Mouse (Mus musculus) heart, postnatal 10 days (tissue): ENCODE measurements at regions not wholly inside any gene's neighbourhood (a gene's known extent, or its start where the extent isn't known, plus 50 kb on each side); places are given as distances from the start of the nearest gene placed in this dataset.
"Not testable (repeated sequence)": the region's sequence is repeated elsewhere in the genome, so short reads cannot be mapped to it uniquely, and the experiment has no call there.

ENCODE experiments used
- DNase-seq, 2 experiments: peaks; one replicate each; pipeline ENCODE4 v3.0.0; 2021
- intact Hi-C: fragments of 180-260 bp; cut with DNase I; formaldehyde crosslinking; loops from one replicate; pipeline ENCODE4 v1.15.1; 2025

DNA sequence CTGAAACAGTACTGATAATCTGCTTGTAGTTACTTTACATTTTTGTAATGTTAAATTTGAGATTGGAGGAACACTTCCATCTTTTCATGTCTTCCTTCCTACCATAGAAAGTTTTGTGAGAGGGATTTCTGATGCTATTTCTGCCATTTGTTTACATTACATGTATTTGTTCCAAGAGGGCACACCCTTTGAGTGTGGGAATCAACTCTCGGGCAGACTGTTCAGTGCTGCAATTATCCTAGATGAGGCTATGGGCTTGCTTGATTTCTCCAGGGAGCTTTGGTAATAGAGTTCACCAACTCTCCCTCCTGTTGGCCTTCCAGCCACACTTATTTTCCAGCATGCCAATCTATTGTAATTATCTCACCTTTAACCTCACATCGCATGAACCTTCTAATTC lies 52.4 kb downstream of the Gm13691 start:
- intact Hi-C loops = no loop called here
- DNase-seq = no peak

DNA sequence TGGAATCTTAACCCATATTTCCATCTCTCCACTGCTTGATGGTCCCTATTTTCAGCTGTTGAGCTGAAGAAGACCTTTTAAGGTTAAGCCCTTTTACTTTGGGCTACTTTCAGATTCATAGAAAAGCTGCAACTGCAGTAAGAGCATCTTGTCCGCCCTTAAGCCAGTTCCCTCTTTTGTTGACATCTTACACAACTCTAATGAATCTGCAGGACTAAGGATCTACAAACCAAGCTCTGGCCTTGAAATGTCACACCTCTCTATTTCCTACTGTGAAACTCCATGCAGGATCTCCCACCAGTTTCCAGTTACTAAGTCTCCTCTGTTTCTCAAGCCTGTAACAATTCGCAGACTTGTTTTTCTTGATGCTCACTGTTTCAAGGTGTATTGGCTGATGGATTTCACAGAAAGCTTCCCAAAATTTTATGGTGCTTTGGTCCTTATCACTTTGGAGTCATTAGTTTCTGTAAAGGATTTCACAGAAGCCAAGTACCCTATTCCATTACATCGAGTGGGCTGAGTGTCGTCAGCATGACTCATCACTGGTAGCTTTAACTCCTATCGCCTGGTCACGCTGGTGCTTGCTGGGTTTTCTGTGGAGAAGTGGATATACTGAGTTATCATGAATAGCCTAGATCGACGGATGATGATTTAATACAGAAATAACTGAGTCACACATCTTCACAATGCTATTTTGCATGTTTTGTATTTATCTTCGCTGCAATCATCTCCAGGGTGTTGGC lies 58.2 kb downstream of the Gm13691 start:
- DNase-seq = no peak
- intact Hi-C loops = no loop called here

- intact Hi-C loops = no loop called here
- no peak for DNase-seq
These were observed 61.6 kb downstream of the Gm13691 start for GRCm38 (mm10) chr2:84051883-84052331.

DNA sequence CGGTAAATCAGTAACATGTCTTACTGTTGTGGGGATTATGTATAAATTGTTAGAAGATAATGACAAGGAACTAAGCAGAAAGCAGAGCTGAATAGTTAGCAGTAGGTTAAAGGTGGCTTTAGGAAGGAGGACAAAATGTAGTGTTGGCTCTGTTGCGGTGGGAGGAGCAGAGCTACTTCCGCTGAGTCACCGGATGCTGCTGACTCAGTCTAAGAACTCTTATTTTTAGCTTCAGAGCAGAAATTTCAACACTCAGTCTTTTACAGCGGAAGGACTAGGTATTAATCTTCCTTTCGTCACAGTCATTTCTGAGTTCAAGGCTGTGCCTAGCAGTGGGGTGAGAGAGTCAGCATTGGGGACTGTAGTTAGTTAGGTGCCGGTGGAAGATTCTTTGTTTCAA lies 68.9 kb downstream of the Gm13691 start:
- intact Hi-C loops = no loop called here
- DNase-seq = peak in 1 of 2 experiments; percentile 20

GRCm38 (mm10) chr2:84061221-84061620 lies 70.9 kb downstream of the Gm13691 start:
- intact Hi-C loops = no loop called here

GRCm38 (mm10) chr2:84064371-84064770 lies 74.0 kb downstream of the Gm13691 start:
- intact Hi-C loops = no loop called here
- no peak for DNase-seq

More at GRCm38 (mm10) chr2:84061221-84061620, 70.9 kb downstream of the Gm13691 start:
- DNase-seq = no peak

DNA sequence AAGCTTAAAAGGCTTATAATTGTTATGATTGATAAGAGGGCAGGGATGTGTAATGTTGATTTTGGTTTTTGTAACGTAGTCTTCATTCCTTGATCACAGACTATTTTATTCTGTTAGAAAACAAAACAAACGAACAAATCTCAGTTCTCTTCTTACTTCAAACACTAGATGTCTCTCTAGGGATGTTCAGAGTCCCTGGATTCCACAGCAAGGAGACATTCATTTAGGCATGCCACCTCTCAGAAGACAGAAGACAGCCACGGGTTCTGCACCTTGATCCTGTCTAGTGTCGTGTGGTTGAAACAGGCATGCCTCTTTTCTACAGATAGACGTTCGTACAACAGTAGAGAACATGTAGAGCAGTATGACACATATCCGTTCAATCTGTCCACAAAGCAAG lies 74.7 kb downstream of the Gm13691 start:
- DNase-seq = no peak
- intact Hi-C loops = loop anchor here (1.0 to 5.0 kb wide), 2 partner anchors 117 to 365 kb away; no protein-coding TSS in a partner anchor

DNA sequence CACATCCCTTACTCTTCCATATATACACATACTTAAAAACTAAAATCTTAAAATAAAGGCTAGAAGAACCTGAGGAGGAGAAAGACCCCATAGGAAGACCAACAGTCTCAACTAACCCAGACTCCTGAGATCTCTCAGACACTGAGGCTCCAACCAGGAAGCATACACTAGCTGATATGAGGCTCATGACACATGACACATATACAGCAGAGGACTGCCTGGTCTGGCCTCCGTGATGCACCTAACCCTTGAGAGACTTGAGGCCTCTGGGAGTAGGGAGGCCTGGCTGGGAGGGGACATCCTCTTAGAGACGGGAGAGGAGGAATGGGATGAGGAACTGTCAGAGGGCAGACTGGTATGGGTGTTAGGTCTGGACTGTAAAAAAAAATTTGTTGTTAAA lies 75.4 kb downstream of the Gm13691 start:
- DNase-seq = no peak
- intact Hi-C loops = loop anchor here (1.0 to 5.0 kb wide), 2 partner anchors 117 to 365 kb away; no protein-coding TSS in a partner anchor

GRCm38 (mm10) chr2:84066151-84066693 lies 75.9 kb downstream of the Gm13691 start:
- intact Hi-C loops = loop anchor here (5.0 kb wide), 1 partner anchor 116 kb away; no protein-coding TSS in a partner anchor
- DNase-seq = no peak

DNA sequence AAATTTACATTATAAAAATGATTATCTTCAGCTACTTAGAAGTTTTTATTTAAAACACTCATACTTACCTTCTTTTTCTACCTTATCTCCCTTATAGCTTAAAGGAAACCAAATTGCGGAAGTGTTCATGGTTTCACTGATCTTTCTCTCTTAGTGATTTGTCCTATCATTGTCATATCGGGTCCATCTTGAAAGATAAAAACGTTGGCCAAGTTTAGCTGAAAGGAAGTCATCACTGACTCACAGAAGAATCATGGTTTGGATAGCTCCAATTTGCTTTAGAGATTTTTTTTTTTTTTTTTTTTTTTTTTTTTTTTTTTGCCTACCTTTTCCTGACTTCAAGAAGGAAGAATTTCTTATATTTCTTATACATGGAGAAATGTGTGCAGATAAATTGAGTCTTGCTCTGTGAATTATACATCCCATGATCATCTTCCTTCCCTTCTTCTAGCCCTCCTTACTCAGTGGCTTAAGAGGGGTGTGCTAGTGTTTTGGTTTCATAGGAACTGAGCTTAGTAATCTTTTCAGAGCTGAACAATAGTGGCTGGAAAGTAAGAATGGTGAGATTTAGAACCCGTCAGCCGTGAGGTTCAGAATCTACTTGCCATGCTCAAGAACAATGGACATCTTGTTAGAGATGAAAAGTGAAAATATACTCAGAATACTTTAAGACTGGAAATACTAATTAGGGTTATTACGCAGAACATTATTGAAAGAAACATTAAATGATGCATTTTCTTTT lies 76.6 kb downstream of the Gm13691 start:
- intact Hi-C loops = loop anchor here (5.0 kb wide), 1 partner anchor 115 kb away; no protein-coding TSS in a partner anchor
- no peak for DNase-seq

GRCm38 (mm10) chr2:84068617-84069016 lies 78.3 kb downstream of the Gm13691 start:
- DNase-seq = no peak
- intact Hi-C loops = loop anchor here (5.0 kb wide), 1 partner anchor 114 kb away; no protein-coding TSS in a partner anchor

GRCm38 (mm10) chr2:84069411-84069810 lies 79.1 kb downstream of the Gm13691 start:
- intact Hi-C loops = loop anchor here (5.0 kb wide), 1 partner anchor 113 kb away; no protein-coding TSS in a partner anchor
- not testable (repeated sequence) for DNase-seq

DNA sequence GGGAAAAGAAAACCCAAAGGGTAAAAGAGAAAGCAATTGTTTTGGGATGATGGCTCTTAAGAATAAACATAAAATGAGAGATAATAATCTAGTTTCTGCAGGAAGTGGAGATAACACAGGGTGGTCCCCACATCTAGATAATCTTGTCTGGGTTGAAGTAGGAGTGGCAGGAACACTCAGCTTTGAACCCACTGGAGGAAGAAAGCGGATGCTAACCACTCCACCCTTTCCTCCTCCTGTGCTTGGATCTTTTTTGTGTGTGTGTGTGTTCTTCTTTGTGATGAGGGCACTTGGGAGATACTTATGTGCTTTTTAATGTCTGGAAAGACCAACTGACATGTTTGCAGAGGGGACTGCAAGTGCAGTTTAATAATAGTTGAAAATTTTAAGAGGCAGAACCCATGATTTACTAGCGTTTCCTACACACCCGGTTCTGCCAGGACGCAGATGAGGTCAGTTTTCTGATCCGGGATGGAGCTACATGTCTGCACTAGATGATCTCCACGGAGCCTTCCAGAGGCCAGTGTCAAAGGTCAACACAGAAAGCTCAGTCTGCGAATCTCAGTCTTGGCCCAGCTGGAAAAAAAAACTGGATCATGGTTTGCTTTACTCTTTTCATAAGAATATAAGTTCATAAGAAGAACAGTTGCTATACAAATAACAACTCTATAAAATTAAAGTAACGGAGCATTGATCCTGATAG lies 82.7 kb downstream of the Gm13691 start:
- no peak for DNase-seq
- intact Hi-C loops = no loop called here

DNA sequence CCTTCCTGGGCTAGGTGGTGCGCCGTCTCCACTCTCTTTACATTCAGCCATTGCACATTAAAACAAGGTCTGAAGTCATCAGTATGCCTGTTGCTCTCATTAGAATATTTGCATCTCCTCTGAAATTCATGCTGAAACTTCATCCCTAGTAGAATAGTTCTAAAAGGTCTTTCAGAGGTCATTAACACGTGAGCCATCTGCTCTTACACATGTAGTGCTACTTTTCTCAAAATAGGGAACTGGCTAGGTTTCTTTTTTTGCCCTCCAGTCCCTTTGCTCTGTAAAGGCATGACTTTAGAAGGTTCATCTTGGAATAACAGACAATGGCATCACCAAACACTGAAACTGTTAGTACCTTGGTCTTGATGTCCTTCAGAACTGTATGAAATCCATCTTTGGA lies 85.6 kb downstream of the Gm13691 start:
- intact Hi-C loops = no loop called here
- DNase-seq = no peak

GRCm38 (mm10) chr2:84079284-84079683 lies 88.9 kb downstream of the Gm13691 start:
- intact Hi-C loops = no loop called here
- DNase-seq = no peak

GRCm38 (mm10) chr2:84080228-84080627 lies 89.9 kb downstream of the Gm13691 start:
- intact Hi-C loops = no loop called here

DNA sequence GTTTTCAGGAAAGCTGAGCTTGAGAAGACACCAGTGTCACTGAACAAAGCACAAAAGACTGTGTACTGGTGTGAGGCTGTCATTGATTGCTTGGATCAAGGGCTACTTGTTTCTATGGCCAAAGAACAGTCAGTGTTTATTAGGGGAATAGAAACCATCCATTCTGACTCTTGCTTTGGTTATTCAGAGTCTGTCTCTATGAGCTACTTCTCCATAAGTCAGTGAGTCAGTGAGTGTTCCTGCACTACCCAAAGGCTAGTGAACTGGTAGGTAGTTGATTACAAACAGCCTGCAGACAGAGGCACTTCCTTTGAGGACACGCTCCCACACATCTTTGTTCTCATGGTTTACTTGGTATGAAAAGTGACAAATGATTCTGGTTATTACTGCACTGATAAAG lies 104.4 kb downstream of the Gm13691 start:
- intact Hi-C loops = no loop called here
- no peak for DNase-seq

More at GRCm38 (mm10) chr2:84080228-84080627, 89.9 kb downstream of the Gm13691 start:
- no peak for DNase-seq

GRCm38 (mm10) chr2:84098746-84099145 lies 108.4 kb downstream of the Gm13691 start:
- intact Hi-C loops = no loop called here
- DNase-seq = no peak

DNA sequence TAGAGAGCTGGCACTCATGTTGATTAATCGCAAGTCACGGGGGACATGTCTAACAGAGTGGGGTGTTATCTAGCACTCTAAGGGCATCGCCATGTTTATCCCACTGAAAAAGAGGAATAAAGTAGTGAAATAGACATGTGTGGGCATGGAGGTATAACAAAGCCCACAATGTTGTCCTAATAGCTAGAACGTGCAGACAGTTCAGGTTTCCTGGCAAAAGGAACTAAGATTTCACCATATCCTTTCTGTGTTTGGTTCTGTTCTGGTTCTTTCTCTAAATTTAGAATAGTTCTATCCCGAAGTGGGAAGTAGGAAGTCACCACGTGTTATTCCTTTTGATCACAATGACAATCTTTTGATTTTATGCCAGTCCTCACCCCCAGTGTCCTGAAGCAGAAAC lies 123.2 kb downstream of the Gm13691 start:
- intact Hi-C loops = no loop called here
- DNase-seq = no peak

GRCm38 (mm10) chr2:84119839-84120238 lies 129.5 kb downstream of the Gm13691 start:
- no peak for DNase-seq
- intact Hi-C loops = no loop called here

- intact Hi-C loops = no loop called here
- peak in 1 of 2 experiments; percentile 4 for DNase-seq
These were observed 137.2 kb downstream of the Gm13691 start for GRCm38 (mm10) chr2:84127586-84127985.
